Comparison of ENCODE assay signal across 21 mouse cellular contexts in genomic region chr19:42566283-42567019, GRCm38 (mm10). TPM values are rescaled to one million over a fixed set of nuclear protein-coding genes. Genes with fewer than 3 reads are reported as not detected.
DNase-seq lines count a peak whose midpoint lies in the region; ATAC-seq and TF ChIP-seq lines count a peak whose summit lies in the region.
"Had no signal": no experiment of that assay in that cellular context is flagged by ENCODE, and none has a peak within 500 bp of the region (broad histone marks: within the 10 kb centered on the region; RNA-seq: fewer than 3 reads in every experiment).

No protein-coding gene starts in this region.

- H3K36me3 ChIP-seq in heart, embryonic 12.5 days = peaks cover 19% of the 10 kb centered on the region
- peaks cover 2% of the 10 kb centered on the region; the same call in 1 of the 2 replicates for H3K36me3 ChIP-seq in lung, embryonic 14.5 days (ENCODE audit: insufficient read depth)
- H3K36me3 ChIP-seq in hindbrain, embryonic 16.5 days (ENCODE audit: control insufficient read depth, insufficient read depth, low read length) = no peaks in the 10 kb centered on the region

- TF ChIP-seq CTCF in lung, embryonic 14.5 days (IDR thresholded peaks at IDR 0.05; ENCODE audit: low read depth) = no peak

- no peaks in the 10 kb centered on the region for H3K27me3 ChIP-seq in heart, embryonic 12.5 days (replicated peaks)
- H3K27me3 ChIP-seq in lung, embryonic 14.5 days (ENCODE audit: insufficient read depth, low read length) = no peaks in the 10 kb centered on the region
- no peaks in the 10 kb centered on the region for H3K27me3 ChIP-seq in hindbrain, embryonic 16.5 days (replicated peaks; ENCODE audit: control insufficient read depth, insufficient read depth, low read length)
- H3K27me3 ChIP-seq: embryonic facial prominence, embryonic 15.5 days; Patski had no signal

- H3K4me1 ChIP-seq in heart, embryonic 12.5 days (replicated peaks) = 0 out of 2 replicates have a peak, but pooled peaks cover 3% of the 10 kb centered on the region
- 0 out of 2 replicates have a peak, but pooled peaks cover 2% of the 10 kb centered on the region for H3K4me1 ChIP-seq in lung, embryonic 14.5 days (ENCODE audit: insufficient read depth)
- no peaks in the 10 kb centered on the region; the same call in 1 of the 2 replicates for H3K4me1 ChIP-seq in hindbrain, embryonic 16.5 days (ENCODE audit: control insufficient read depth, insufficient read depth, low read depth, low read length)
- H3K4me1 ChIP-seq: embryonic facial prominence, embryonic 15.5 days had no signal

- WGBS in heart, embryonic 12.5 days = 88% methylated on average over 4 of the region's 4 CpGs
- WGBS in lung, embryonic 14.5 days = 76% methylated on average over 4 of the region's 4 CpGs
- 95% methylated on average over 4 of the region's 4 CpGs for WGBS in hindbrain, embryonic 16.5 days

- H3K9ac ChIP-seq in heart, embryonic 12.5 days = no peak overlapping the region
- no peak overlapping the region for H3K9ac ChIP-seq in lung, embryonic 14.5 days
- H3K9ac ChIP-seq in hindbrain, embryonic 16.5 days (ENCODE audit: low read depth, low read length) = no peak overlapping the region
- H3K9ac ChIP-seq: embryonic facial prominence, embryonic 15.5 days had no signal

- DNase-seq in heart, adult 8-10 months (ENCODE audit: low spot score) = peak; percentile 36
- DNase-seq in lung, embryonic 14.5 days = peak; percentile 5
- no peak for DNase-seq in lung, postnatal 4 days
- DNase-seq in brain, adult 2 months (ENCODE audit: low read depth, low spot score) = peak; percentile 35
- peak; percentile 49 for DNase-seq in lung, postnatal 25 days (ENCODE audit: low spot score)
- no peak for DNase-seq in layer of hippocampus, postnatal 10 days (ENCODE audit: low spot score in 2 of 2)
- DNase-seq: left cerebral cortex, postnatal 4 days; liver; right cerebral cortex, adult 18-20 months; thymus, postnatal 4 days had no signal

- no peak overlapping the region for H3K27ac ChIP-seq in heart, embryonic 12.5 days (ENCODE audit: poor library complexity, severe bottlenecking)
- H3K27ac ChIP-seq in lung, embryonic 14.5 days (ENCODE audit: low read depth) = no peak overlapping the region
- H3K27ac ChIP-seq in hindbrain, embryonic 16.5 days (ENCODE audit: low read depth, low read length) = no peak overlapping the region
- H3K27ac ChIP-seq: embryonic facial prominence, embryonic 15.5 days; heart, adult 2 months; left cerebral cortex, adult 2 months; macrophage had no signal

- no peak overlapping the region for H3K4me3 ChIP-seq in heart, embryonic 12.5 days
- H3K4me3 ChIP-seq in lung, embryonic 14.5 days (ENCODE audit: low read depth, low read length) = no peak overlapping the region
- no peak overlapping the region for H3K4me3 ChIP-seq in hindbrain, embryonic 16.5 days (ENCODE audit: low read length)
- H3K4me3 ChIP-seq: embryonic facial prominence, embryonic 15.5 days; heart, adult 2 months; left cerebral cortex, adult 2 months had no signal

- no peak for ATAC-seq in heart, embryonic 12.5 days (ENCODE audit: insufficient number of reproducible peaks, low FRiP score)
- ATAC-seq in lung, embryonic 14.5 days (ENCODE audit: insufficient read depth) = 0 out of 2 replicates have a peak, but pooled peaks have one; percentile 47
- ATAC-seq in hindbrain, embryonic 16.5 days = no peak
- ATAC-seq: forebrain, embryonic 16.5 days; inflammation-experienced regulatory T-cells, adult 6 months; Patski had no signal

- no peak overlapping the region for H3K4me2 ChIP-seq in heart, embryonic 12.5 days
- H3K4me2 ChIP-seq in lung, embryonic 14.5 days = no peak overlapping the region
- H3K4me2 ChIP-seq in hindbrain, embryonic 16.5 days (ENCODE audit: low read length) = no peak overlapping the region
- H3K4me2 ChIP-seq: embryonic facial prominence, embryonic 15.5 days; midbrain, embryonic 11.5 days had no signal

- H3K9me3 ChIP-seq in heart, embryonic 12.5 days (replicated peaks) = no peaks in the 10 kb centered on the region
- H3K9me3 ChIP-seq in lung, embryonic 14.5 days (ENCODE audit: low read depth, low read length) = no peaks in the 10 kb centered on the region
- no peaks in the 10 kb centered on the region for H3K9me3 ChIP-seq in hindbrain, embryonic 16.5 days (ENCODE audit: control insufficient read depth, low read length)
- H3K9me3 ChIP-seq: embryonic facial prominence, embryonic 15.5 days had no signal

RNA-seq across cellular contexts. Expression of gene Loxl4, which starts 46.2 kb away (rescaled TPM):
- 1 to 10 TPM in 1 of 4 experiments, under 1 TPM in 3; 0.60 to 1.1 (median 0.81) TPM for total RNA-seq in heart, adult 8-10 months (2022)
- polyA plus RNA-seq in heart, embryonic 12.5 days (2016; fragmentation: Nextera tagmentation; extraction: Ambion mirVana) = 0.18 and 0.27 TPM in 2 replicates
- 0.50 and 0.64 TPM in 2 replicates for polyA plus RNA-seq in lung, embryonic 14.5 days (2014; fragmentation: Nextera tagmentation; extraction: Ambion mirVana)
- polyA plus RNA-seq in hindbrain, embryonic 16.5 days (2015; fragmentation: Nextera tagmentation; extraction: Ambion mirVana) = 0.15 and 0.34 TPM in 2 replicates
- under 1 TPM; 0.18 to 0.22 TPM for total RNA-seq in layer of hippocampus, postnatal 10 days (2021)
- total RNA-seq: monocyte, adult 5-6 weeks had no signal
- polyA plus RNA-seq: macrophage had no signal

RNA-seq across cellular contexts. Expression of gene R3hcc1l, which starts 47.9 kb away (rescaled TPM):
- 10 to 100 TPM; 24.6 to 29.5 (median 26.5) TPM for total RNA-seq in heart, adult 8-10 months (2022)
- polyA plus RNA-seq in heart, embryonic 12.5 days (2016; fragmentation: Nextera tagmentation; extraction: Ambion mirVana) = 16.0 and 18.0 TPM in 2 replicates
- 20.8 and 22.5 TPM in 2 replicates for polyA plus RNA-seq in lung, embryonic 14.5 days (2014; fragmentation: Nextera tagmentation; extraction: Ambion mirVana)
- 11.4 and 14.1 TPM in 2 replicates for polyA plus RNA-seq in hindbrain, embryonic 16.5 days (2015; fragmentation: Nextera tagmentation; extraction: Ambion mirVana)
- total RNA-seq in layer of hippocampus, postnatal 10 days (2021) = 10 to 100 TPM; 16.2 to 16.4 TPM

Comparison
In these comparisons a context has a peak if more than half of its experiments do, and no peak if none do; other contexts are left out.
1. DNase-seq: peak in heart, adult 8-10 months (single experiment), lung, embryonic 14.5 days (single experiment), brain, adult 2 months (single experiment) and lung, postnatal 25 days (single experiment); none in lung, postnatal 4 days (0 of 2) and layer of hippocampus, postnatal 10 days (0 of 2).